Mouse (Mus musculus) thymus, postnatal 36 days (tissue): ENCODE results near the gene Asap3.
A peak's percentile ranks its signal among the peaks of the same experiment; 100 is the strongest.

Experiments
- DNase-seq, 2 experiments: peaks; one replicate each; pipeline ENCODE4 v3.0.0; 2022; ENCODE audit warnings: mixed read lengths in 2 of 2

The Asap3 gene

GRCm38 (mm10) chr4:136224677-136225460 is 18.7 kb downstream of the Asap3 start:
- DNase-seq = no peak

DNA sequence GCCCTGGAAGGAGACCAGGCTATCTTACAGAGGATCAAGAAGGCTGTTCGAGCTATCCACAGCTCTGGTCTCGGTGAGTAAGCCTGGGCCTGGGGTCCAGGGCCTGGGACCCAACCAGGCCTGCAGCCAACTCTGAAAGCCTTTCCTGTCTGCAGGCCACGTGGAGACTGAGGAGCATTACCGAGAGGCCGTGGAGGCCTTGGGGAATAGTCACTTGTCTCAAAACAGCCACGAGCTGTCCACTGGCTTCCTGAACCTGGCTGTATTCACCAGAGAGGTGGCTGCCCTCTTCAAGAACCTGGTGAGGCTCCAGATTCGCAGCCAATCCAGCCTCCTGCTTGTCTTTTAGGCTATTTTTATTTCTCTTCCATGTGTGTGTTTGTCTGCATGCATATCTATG is 21.2 kb downstream of the Asap3 start:
- DNase-seq = no peak

GRCm38 (mm10) chr4:136228640-136229039 is 22.5 kb downstream of the Asap3 start:
- DNase-seq = no peak

DNA sequence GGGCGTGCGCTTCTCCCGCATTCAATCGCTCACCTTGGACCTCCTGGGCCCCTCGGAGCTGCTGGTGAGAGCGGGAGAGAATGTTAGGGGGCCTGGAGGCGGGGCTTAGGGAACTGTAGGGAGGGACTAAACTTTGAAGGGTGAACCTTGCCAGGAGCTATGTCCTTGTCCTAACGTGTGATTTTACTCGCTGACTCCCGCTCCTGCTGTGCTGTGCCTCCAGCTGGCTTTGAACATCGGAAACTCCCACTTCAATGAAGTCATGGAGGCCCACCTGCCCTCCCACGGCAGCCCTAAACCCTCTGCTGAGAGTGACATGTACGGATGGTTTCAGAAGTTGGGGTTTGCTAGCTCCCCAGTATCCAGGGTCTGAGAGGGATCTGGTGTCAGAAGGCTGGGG is 32.5 kb downstream of the Asap3 start:
- peak in 1 of 2 experiments; percentile 12 for DNase-seq

DNA sequence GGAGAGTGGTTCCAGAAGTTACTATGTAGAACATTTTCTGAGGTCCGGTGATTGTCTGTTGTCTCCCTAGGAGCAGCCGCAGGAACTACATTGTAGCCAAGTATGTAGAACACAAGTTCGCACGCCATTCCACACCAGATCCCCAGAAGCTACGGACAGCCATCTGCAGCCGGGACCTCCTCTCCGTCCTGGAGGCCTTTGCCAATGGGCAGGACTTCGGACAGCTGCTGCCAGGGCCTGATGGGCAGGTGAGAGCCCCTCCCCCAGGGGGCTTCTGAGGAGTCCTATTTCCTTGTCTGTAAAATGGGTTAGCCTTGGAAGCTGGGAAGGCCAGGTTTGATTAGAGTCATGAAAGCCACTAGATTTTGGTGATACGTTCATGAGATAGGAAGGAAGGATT is 32.9 kb downstream of the Asap3 start:
- DNase-seq = no peak

- peak; percentile 78 to 82 for DNase-seq
Measured at GRCm38 (mm10) chr4:136239622-136240021, 33.5 kb downstream of the Asap3 start.

DNA sequence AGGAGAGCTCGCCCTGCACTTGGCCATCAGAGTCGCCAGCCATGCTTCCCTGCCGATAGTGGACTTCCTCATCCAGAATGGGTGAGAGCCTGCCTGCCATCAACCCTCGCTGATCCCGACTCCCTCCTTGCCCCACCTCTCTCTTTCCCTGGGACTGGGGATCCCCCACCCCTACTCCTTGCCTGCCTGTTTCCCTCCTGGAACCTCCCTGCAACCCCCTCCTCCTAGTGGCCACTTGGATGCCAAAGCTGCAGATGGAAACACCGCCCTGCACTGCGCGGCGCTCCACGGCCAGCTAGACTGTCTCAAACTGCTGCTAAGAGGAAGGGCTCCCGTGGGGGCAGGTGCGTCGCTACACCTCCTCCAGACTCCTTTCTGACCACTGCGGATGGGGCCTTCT is 34.0 kb downstream of the Asap3 start:
- DNase-seq = peak in 1 of 2 experiments; percentile 13

- DNase-seq = no peak
Measured at GRCm38 (mm10) chr4:136240955-136241354, 34.8 kb downstream of the Asap3 start.

GRCm38 (mm10) chr4:136242065-136242703 is 36.0 kb downstream of the Asap3 start:
- peak in 1 of 2 experiments; percentile 19 for DNase-seq

DNA sequence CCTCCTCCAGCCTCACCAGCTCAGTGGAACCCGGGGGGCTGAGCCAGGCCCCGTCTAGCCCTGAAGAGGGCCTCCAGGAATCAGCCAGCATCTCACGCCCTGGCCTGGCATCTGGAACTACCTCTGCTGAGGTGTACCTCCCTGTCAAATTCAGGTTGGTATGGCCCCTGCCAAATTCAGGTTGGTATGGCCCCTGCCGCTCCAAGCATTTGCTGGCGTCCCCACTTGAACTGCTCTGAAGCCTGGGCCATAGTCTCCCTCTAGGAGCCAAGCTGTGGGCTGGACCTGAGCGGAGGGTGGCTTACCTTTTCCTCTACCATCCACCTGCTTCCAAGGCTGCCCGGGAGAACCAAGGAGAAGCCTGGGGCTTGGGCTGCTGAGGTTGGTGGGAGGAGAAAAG is 36.6 kb downstream of the Asap3 start:
- DNase-seq = no peak

DNA sequence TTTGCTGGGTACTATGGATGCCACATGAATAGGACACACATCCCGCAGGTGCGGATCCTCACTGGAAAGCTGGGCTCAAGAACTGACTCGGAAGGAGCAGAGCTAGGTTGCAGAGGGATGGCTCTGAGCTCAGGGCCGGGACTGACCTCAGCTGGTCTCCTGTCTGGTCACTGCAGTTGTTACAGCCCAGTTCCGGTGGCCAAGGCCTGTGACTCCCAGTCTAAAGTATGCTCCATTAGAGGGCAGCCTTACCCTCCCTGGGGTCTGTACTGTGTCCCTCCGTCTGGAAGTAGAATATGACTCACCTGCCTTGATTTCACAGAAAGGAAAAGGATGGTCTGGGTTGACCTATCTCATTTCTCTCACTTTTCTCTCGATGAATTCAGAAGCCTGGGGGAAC is 38.0 kb downstream of the Asap3 start:
- no peak for DNase-seq

DNA sequence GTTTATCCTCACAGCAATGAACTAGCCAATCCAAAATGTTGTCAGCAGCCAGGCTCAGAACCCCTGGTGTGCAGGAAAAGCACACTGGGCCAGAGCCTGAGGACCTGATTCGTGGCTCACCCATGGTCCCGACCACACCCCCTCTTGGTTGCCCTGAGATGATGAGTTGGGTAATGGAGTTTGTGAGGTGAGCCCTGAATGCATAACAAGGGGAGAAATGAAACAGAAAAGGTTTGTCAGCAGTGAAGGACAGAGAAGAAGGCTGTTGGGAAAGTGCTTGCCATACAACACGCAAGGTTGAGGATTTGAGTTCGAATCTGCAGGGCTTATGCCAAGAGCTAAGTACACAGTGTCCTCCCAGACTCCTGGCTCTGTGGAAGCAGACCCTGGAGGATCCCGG is 39.5 kb downstream of the Asap3 start:
- no peak for DNase-seq

DNA sequence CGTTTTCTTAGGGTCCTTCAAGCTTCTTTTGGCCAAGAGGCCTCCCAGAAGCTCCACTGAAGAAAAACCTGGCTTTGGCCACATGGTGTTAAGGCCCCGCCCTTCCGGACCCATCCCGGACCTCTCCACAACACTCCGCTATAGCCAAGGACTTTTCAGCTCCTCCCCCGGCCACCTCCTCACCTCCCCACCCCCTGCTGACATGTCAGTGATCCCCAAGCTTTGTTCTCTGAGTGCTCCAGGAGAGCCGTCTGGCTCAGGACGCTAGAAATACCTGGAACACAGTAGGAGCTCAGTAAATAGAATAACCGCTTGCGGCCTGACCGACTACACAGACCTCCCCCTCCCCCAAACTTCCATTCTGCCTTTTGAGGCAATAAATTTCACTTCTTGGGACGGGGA is 40.4 kb downstream of the Asap3 start:
- DNase-seq = no peak

DNA sequence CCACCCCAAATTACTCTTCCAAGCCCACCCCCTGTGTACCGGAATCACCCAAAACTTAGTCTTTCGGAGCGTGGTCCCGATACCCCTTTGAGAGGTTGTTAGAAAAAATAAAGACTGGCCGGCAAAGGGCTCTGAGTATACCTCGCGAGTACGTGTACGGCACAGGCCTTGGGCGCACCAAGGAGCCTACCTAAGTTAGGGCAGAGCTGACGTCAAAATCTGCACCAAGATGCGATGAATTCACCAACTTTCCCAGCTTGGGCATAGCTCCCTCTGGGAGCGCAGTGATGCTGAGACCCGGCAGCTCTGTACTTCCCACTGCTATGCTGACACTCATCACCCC is 41.2 kb downstream of the Asap3 start:
- no peak for DNase-seq

DNA sequence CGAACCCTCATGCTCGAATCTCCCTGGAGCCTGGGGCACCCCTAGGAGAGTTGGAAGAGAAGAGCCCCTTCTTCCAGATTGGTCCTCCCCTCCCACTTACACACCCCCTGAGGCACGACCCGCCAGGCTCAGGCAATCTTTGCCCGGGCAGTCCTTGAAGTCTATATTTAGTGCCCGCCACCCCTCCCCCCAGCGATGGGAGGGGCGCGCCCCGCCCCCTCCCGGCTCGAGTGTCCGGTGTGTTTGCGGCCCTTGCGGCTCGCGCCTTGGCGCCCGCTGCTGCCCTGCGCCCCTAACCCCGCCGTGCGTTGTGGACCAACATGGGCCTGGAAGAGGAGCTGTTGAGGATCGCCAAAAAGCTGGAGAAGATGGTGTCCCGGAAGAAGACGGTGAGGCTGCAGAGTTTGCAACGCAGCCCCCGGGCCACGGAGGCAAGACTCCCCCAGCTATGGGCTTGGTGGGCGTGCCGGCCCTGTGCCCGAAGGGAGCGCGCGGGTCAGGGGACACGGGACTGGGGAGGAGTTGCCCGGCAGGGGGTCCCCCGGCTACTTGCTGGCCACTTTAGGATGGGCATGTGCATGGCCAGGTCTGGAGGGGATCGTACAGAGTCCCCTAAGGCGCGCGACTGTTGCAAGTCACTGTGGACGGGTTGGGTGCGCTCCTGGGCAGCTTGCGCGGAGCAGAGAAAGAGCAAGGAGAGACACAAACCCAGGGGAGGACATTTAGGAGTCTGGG is 41.7 kb downstream of the Asap3 start, which contains the start of gene Tcea3:
Gene Tcea3 (plus strand): TSS at position 1 of the 735 bp plus-strand sequence.
- no peak for DNase-seq

DNA sequence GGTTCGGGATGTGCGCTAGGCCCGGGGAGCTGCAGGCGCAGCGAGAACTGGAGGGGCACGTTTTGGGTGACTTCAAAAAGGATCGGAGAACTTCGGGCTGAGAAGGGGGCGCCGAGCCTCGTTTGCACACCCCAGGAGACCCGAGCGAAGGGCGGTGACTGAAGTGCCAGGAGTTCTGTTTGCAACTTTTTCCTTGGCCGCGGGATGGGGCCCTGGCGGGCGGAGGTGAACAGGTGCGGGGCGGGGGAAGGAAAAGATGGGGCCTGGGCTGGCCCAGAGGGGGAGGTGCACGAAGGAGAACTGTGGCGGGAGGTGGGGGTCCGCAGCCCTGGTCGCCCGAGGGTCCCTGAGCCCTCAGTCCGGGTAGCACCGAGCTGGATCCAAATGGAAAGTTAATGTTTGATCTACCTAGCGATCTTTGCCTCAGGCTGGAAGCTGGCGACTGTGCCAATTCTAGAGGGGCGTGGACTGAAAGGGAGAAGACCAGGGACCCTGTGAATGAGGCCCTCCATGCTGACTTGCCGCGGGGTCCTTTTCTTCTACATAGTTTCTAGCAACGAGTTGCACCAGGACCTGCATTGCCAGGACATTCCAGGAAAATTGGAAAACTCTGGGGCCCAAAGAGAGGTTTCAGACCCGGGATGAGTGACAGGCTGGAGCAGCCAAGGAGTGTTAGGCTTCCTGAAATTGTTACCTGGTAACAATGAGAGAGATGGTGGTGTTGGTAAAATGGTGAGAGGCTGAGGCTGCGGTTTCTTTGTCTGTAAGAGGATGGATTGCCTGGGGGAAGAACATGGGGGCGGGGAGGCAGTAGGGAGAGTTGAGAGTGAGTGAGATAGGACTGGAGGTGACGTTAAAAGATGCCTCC is 42.5 kb downstream of the Asap3 start:
- no peak for DNase-seq

DNA sequence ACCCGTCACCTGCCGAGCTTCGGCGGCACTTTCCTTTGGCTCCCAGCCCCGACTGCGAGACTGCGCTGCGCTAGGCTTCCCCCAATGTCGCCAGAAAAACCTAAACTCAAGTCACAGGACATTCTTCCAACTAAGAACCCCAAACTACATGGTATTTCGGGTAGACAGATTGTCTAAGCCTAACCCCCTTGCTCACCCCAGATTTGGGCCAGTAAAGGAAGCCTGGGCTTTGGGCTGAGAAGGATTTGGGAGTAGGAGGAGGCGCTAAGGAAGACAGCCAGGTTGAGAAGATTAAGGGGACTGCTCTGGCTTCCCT is 43.1 kb downstream of the Asap3 start:
- DNase-seq = no peak

DNA sequence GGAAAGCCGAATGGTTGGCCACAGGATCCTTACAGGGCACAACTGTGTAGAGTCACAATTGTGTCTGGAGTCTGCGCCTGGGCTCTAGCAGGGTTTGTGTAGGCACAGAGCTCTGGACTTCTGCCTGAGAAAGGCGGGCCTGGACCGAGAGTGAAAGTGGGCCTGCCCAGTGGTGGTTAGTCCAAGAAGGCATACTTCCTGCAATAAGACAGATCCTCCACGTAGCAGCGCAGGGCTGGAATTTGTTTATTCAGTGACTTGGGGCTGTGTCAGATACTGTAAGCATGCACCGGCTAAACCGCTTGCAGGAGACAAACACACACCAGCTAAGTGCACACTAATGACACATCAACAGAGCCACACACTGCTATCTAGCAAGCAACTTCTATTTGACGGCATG is 43.6 kb downstream of the Asap3 start:
- DNase-seq = no peak

DNA sequence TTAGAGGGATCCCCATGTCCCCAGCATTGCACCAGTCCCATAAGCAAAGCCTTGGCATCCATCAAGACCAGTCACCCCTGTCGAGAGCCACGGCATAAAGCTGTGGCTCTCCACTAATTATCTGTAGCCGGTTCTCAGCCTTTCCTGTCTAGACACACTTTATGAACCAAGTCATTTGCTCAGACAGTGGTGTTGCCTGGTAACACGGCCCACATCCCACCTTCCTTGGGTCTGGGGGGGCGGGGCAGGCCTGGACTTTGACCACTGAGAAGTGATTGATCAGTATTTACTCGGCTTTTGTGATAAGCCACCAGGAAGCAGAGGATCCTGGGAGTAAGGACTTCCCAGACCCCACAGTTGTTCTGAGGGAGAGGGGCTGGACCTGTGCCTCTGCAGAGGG is 49.8 kb downstream of the Asap3 start:
- DNase-seq = no peak

DNA sequence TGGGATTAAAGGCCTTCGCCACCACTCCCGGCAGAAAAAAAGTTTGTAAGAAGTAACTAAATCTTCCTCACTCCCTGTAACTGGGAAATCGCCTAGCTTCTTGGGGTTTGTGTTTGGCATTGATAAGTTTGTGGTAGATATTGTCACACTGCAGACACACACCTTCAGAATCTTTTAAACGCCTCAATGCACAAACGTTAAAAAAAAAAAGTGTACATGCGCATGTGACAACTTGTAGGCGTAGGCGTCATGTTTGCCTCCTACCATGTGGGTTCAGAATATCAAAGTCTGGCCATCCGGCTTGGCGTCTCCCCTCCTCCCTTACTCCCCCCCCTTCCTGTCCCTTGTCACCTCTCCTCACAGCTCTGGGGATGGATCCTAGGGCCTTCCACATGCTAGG is 50.5 kb downstream of the Asap3 start:
- DNase-seq = no peak

DNA sequence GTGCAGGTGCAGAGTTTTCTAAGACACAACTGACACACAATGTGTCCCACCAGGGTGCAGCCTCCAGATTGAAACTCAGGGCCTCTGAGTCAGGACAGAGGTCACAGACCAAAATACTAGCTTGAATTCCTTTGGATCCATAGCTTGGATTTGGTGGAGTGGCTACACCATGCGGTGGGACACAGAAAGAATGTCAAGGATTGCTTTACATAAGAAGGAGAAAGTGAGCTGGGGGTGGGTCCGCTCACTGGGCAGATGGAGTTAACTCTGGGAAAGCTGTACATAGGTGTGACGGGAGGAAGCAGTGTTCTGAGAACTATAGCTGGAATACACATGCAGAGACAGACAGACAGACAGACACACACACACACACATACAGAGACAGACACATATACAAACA is 53.8 kb downstream of the Asap3 start:
- no peak for DNase-seq

DNA sequence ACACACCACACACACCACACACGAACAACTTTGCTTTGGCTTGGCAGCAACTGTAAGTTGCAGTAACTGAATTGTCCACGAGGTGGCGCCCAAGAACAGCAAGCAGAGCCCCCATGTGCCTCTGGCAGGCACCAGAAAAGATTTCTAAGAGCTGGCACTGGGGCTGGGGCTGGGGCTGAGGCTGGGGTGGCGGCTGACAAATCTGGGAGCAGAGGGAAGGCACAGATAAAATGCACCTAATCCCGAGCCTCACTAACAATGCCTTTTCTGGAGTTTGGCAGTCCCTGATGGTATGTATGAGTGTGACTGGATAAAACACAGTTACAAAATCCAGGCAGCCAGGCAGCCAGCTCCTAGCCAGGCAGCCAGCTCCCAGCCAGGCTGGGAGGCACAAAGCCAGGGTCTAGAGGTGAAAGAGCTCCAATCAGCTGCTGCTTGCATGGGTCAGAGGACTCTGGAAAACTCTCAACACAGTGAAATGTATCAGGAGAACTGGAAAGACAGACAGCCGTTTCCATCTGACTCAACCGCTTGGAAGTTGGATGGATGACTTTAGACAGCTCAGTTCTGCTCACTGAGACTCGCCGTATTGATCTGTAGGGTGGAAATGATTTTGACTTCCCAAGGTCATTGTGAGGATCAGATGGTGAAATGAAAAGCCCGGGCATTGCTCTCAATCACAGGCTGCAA is 54.5 kb downstream of the Asap3 start:
- DNase-seq = peak; percentile 65 to 75

GRCm38 (mm10) chr4:136261912-136262311 is 55.7 kb downstream of the Asap3 start:
- no peak for DNase-seq
